ENCODE assay signal across 17 mouse cellular contexts in the genomic region with DNA sequence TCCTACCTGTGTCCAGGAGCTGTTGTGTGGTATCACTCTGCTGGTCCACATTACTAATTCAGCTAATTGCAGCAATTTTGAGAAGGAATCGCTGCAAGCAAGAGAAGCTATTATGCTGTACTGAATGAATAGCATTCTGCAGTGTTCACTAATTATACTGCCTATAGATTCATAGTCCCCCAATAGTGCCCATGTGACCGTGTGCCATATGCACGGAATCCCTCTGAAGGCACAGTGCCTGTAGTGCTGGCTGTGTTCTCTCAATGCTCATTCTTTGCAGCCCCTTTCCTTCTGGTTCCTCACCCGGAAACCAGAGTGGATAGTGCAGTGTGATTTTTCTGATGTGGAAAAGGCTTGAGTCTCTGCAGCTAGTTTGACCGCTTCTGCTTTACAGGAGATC.
"Had no signal": no experiment of that assay in that cellular context is flagged by ENCODE, and none has a peak within 500 bp of the region (broad histone marks: within the 10 kb centered on the region; RNA-seq: fewer than 3 reads in every experiment).

No protein-coding gene starts in this region.

- H3K9ac ChIP-seq: kidney, embryonic 15.5 days; liver, embryonic 13.5 days; midbrain, embryonic 13.5 days; neural tube, embryonic 13.5 days had no signal

- H3K4me2 ChIP-seq: kidney, embryonic 15.5 days; liver, embryonic 13.5 days; midbrain, embryonic 13.5 days; neural tube, embryonic 13.5 days had no signal

- ATAC-seq: midbrain, embryonic 13.5 days; midbrain, embryonic 16.5 days had no signal

- H3K4me1 ChIP-seq: kidney, embryonic 15.5 days; liver, embryonic 13.5 days had no signal

- H3K36me3 ChIP-seq: kidney, embryonic 15.5 days; liver, embryonic 13.5 days; midbrain, embryonic 13.5 days; neural tube, embryonic 13.5 days had no signal

- H3K27ac ChIP-seq: kidney, embryonic 15.5 days; left cerebral cortex, adult 2 months; liver, embryonic 13.5 days; midbrain, embryonic 13.5 days; neural tube, embryonic 13.5 days had no signal

- H3K27me3 ChIP-seq: liver, embryonic 13.5 days; midbrain, embryonic 13.5 days; neural tube, embryonic 13.5 days had no signal

- H3K9me3 ChIP-seq: kidney, embryonic 15.5 days; liver, embryonic 13.5 days; midbrain, embryonic 13.5 days; neural tube, embryonic 13.5 days had no signal

- H3K4me3 ChIP-seq: kidney, embryonic 15.5 days; left cerebral cortex, adult 2 months; liver, embryonic 13.5 days; midbrain, embryonic 13.5 days; myocyte; neural tube, embryonic 13.5 days had no signal

- DNase-seq: kidney, postnatal 10 days; kidney, postnatal 36 days; layer of hippocampus, postnatal 36 days; liver, embryonic 13.5 days; lung, adult 2 months; lung, postnatal 14 days; lung, postnatal 4 days; retina, postnatal 1 day; right cerebral cortex, postnatal 25 days; thymus, adult 18-20 months; thymus, postnatal 36 days had no signal
